Mouse (Mus musculus): Measurements from ENCODE around the gene Trub1.

DNA sequence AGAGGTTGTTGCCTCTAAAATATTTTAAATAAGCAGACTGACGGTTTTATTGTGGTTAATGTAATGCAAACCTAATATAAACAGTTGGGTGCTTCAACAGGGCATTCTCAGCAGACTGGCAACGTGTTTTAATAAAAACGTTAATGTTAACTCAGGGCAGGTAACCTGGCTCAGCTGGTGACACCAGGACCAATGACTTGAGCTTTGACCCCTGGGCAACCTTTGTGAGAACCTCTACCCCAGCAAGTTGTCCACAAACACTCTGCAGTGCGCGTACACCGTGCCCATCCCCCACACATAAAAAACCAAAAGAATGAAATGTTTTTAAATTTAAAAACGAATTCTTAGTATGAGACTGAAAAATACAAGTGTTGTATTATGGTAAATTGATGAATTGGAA is 36.8 kb downstream of the Trub1 start:
- TF ChIP-seq CTCF (IDR thresholded peaks at IDR 0.05; ENCODE audit: control insufficient read depth, insufficient read depth, insufficient replicate concordance, low read depth, low read length) (no peak), POLR2A (IDR thresholded peaks at IDR 0.05; ENCODE audit: control insufficient read depth, low read depth, low read length) (no peak)

Measured in testis, adult 2 months (tissue).